ENCODE assay signal across 8 mouse cellular contexts in the genomic region with DNA sequence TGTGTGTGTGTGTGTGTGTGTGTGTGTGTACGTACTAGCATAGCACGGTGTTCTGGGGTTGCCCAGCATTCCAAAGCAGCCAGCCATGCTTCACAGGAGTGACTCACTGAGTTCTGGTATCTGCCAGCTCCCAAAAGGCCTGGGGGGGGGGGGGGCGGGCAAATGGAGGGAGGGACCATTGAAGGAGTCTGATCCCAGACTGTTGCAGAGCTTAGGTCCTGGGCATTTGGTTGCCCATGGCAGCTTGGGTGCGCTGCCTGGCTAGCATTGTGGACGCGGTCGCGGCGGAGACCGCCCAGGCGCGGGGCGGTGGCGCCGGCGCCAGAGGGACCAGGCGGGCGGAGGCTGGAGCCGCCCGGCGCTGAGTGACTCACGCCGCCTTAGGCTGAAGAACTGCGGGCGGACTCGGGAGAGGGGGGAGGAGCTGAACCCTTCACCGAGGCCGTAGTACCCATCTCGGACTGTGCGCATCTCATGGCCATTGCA. TPM values are rescaled to one million over a fixed set of nuclear protein-coding genes. Genes with fewer than 3 reads are reported as not detected.
A peak's percentile ranks its signal among the peaks of the same experiment; 100 is the strongest.
DNase-seq lines count a peak whose midpoint lies in the region; ATAC-seq lines count a peak whose summit lies in the region.

No protein-coding gene starts in this region.

- H3K27me3 ChIP-seq in heart, embryonic 11.5 days (ENCODE audit: control insufficient read depth, insufficient read depth, low read length): peaks cover 93% of the 10 kb centered on the region
- peaks cover 21% of the 10 kb centered on the region; the same call in 1 of the 2 replicates for H3K27me3 ChIP-seq in forebrain, embryonic 16.5 days (replicated peaks; ENCODE audit: control insufficient read depth, insufficient read depth, low read length)
- H3K27me3 ChIP-seq in limb, embryonic 13.5 days: peaks cover 91% of the 10 kb centered on the region

- H3K4me3 ChIP-seq in heart, embryonic 11.5 days (ENCODE audit: low read depth, low read length): peak overlapping the region; percentile 12; the same call in 1 of the 2 replicates
- H3K4me3 ChIP-seq in forebrain, embryonic 16.5 days (replicated peaks; ENCODE audit: low read length): peak overlapping the region; percentile 57
- H3K4me3 ChIP-seq in limb, embryonic 13.5 days: peak overlapping the region; percentile 31

- under 1% methylated on average over 30 of the region's 30 CpGs for WGBS in heart, embryonic 11.5 days (ENCODE audit: insufficient replicate concordance)
- WGBS in forebrain, embryonic 16.5 days: 1% methylated on average over 29 of the region's 30 CpGs
- WGBS in limb, embryonic 13.5 days: under 1% methylated on average over 29 of the region's 30 CpGs

- H3K4me1 ChIP-seq in heart, embryonic 11.5 days (ENCODE audit: control insufficient read depth, insufficient read depth, low read length): peaks cover 24% of the 10 kb centered on the region
- H3K4me1 ChIP-seq in forebrain, embryonic 16.5 days (replicated peaks; ENCODE audit: control insufficient read depth, insufficient read depth, low read length): peaks cover 38% of the 10 kb centered on the region
- H3K4me1 ChIP-seq in limb, embryonic 13.5 days: peaks cover 56% of the 10 kb centered on the region

- H3K9ac ChIP-seq in heart, embryonic 11.5 days (ENCODE audit: low read depth, low read length): no peak overlapping the region
- H3K9ac ChIP-seq in forebrain, embryonic 16.5 days (replicated peaks; ENCODE audit: low read depth, low read length): peak overlapping the region; percentile 66
- no peak overlapping the region for H3K9ac ChIP-seq in limb, embryonic 13.5 days

- H3K27ac ChIP-seq in heart, embryonic 11.5 days (ENCODE audit: low read depth, low read length): no peak overlapping the region
- peak overlapping the region; percentile 93 for H3K27ac ChIP-seq in forebrain, embryonic 16.5 days (ENCODE audit: low read length)
- no peak overlapping the region for H3K27ac ChIP-seq in limb, embryonic 13.5 days

- peak overlapping the region; percentile 54 for H3K4me2 ChIP-seq in heart, embryonic 11.5 days
- peak overlapping the region; percentile 79 for H3K4me2 ChIP-seq in forebrain, embryonic 16.5 days (ENCODE audit: low read length)
- peak overlapping the region; percentile 50 for H3K4me2 ChIP-seq in limb, embryonic 13.5 days (replicated peaks)

- H3K9me3 ChIP-seq in heart, embryonic 11.5 days (replicated peaks; ENCODE audit: control insufficient read depth, low read length): no peaks in the 10 kb centered on the region
- no peaks in the 10 kb centered on the region for H3K9me3 ChIP-seq in forebrain, embryonic 16.5 days (ENCODE audit: control insufficient read depth, low read length)
- no peaks in the 10 kb centered on the region for H3K9me3 ChIP-seq in limb, embryonic 13.5 days

- H3K36me3 ChIP-seq in heart, embryonic 11.5 days (ENCODE audit: control insufficient read depth, insufficient read depth, low read length): no peaks in the 10 kb centered on the region
- H3K36me3 ChIP-seq in forebrain, embryonic 16.5 days (ENCODE audit: control insufficient read depth, insufficient read depth): no peaks in the 10 kb centered on the region
- H3K36me3 ChIP-seq in limb, embryonic 13.5 days: no peaks in the 10 kb centered on the region

- ATAC-seq in heart, embryonic 11.5 days (replicated peaks; ENCODE audit: insufficient number of reproducible peaks, low FRiP score, low TSS enrichment): no peak
- ATAC-seq in forebrain, embryonic 16.5 days: peak; percentile 2; the same call in 1 of the 2 replicates
- no peak for ATAC-seq in limb, embryonic 13.5 days (ENCODE audit: low FRiP score, low read depth)

- DNase-seq in heart, adult 11 months: no peak
- peak; percentile 79 for DNase-seq in ZHBTc4 (ENCODE audit: low read depth, low spot score)
- DNase-seq in retina, postnatal 1 day: peak; percentile 69
- no peak for DNase-seq in spleen, postnatal 14 days (ENCODE audit: low spot score in 2 of 2)
- DNase-seq in left cerebral cortex, adult 9 months (ENCODE audit: low spot score in 2 of 2): no peak

RNA-seq across cellular contexts. Expression of a gene that starts 3.7 kb away (rescaled TPM):
- polyA plus RNA-seq in heart, embryonic 11.5 days (2014; fragmentation: Nextera tagmentation; extraction: Ambion mirVana): 0.65 and 1.3 TPM in 2 replicates
- 45.2 and 49.8 TPM in 2 replicates for polyA plus RNA-seq in forebrain, embryonic 16.5 days (2015; fragmentation: Nextera tagmentation; extraction: Ambion mirVana)
- 3.7 and 4.4 TPM in 2 replicates for polyA plus RNA-seq in limb, embryonic 13.5 days (2015; fragmentation: Nextera tagmentation; extraction: Ambion mirVana)

RNA-seq across cellular contexts. Expression of a gene that starts 14.9 kb away (rescaled TPM):
- polyA plus RNA-seq in heart, embryonic 11.5 days (2014; fragmentation: Nextera tagmentation; extraction: Ambion mirVana): 1.0 and 2.1 TPM in 2 replicates
- polyA plus RNA-seq in forebrain, embryonic 16.5 days (2015; fragmentation: Nextera tagmentation; extraction: Ambion mirVana): 232 and 239 TPM in 2 replicates
- 5.3 and 6.0 TPM in 2 replicates for polyA plus RNA-seq in limb, embryonic 13.5 days (2015; fragmentation: Nextera tagmentation; extraction: Ambion mirVana)

Comparison
In these comparisons a context has a peak if more than half of its experiments do, and no peak if none do; other contexts are left out.
1. DNase-seq: peak in ZHBTc4 (single experiment) and retina, postnatal 1 day (single experiment); none in heart, adult 11 months (single experiment), spleen, postnatal 14 days (0 of 2) and left cerebral cortex, adult 9 months (0 of 2).
2. RNA of a gene that starts 14.9 kb away (polyA plus RNA-seq): 232 to 239 TPM in forebrain, embryonic 16.5 days; 5.3 to 6.0 TPM in limb, embryonic 13.5 days and 1.0 to 2.1 TPM in heart, embryonic 11.5 days; every median in the first group is over 10 times any median in the second.
3. Peak in every context shown above with its lines, with median percentiles within 50 percentile points of each other: H3K4me2 ChIP-seq and H3K4me3 ChIP-seq.